Mouse (Mus musculus): ENCODE data around the gene Cdh22. TPM values are rescaled to one million over a fixed set of nuclear protein-coding genes. Genes with fewer than 3 reads are reported as not detected.

Cdh22 gene
- not detected in 2 replicates for polyA plus RNA-seq (2015; fragmentation: Nextera tagmentation; extraction: Ambion mirVana)

DNA sequence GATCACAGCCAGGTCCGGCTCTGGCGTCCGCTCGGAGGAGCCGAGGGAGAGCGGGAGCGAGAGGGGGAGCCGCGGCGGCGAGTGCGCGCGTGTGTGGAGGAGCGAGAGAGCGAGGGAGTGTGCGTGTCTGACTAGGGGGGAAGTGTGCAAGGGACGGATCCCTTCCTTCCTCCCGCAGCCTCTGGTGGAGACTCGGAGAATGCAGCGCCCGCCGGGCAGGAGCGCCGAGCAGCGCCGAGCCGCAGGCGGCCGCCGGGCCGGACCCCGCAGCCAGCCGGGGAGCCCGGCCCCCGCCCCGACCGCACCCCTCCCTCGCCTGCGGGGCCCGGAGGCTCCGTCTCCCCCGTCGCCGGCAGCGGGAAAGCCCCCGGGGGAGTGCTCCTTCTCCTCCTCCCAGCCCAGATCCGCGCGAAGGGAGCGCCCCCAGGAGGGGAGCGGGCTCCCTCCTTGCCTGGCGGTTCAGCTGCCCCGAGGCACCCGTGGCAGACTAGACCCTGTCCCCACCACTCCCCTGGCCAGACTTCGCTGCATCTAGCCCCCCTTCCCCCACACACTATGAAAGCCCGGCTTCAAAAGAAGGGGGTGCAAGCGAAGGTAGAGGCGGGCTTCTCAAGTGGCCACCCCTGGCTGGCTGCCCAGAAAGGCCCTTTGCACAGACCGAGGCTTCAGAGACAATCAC lies at the start of gene Cdh22:
TSS of gene Cdh22 (minus strand) at position 241 of the 679 bp plus-strand sequence.
- peak within 1 kb of the TSS; percentile 43 for H3K4me3 ChIP-seq (ENCODE audit: low read depth, low read length)
- H3K9ac ChIP-seq (replicated peaks) = peak within 1 kb of the TSS; percentile 26; the same call in 1 of the 2 replicates
- TF ChIP-seq CTCF (IDR thresholded peaks at IDR 0.05; ENCODE audit: low read depth) = peak; percentile 19; the same call in 1 of the 2 replicates
- TF ChIP-seq EP300 (IDR thresholded peaks at IDR 0.05; ENCODE audit: low read depth) = no peak
- no peaks in the 10 kb centered on the region for H3K36me3 ChIP-seq (replicated peaks; ENCODE audit: insufficient read depth, low read length)
- DNase-seq = peak; percentile 58
- WGBS (ENCODE audit: insufficient replicate concordance) = 1% methylated on average over 38 of the region's 60 CpGs
- peaks cover 81% of the 10 kb centered on the region for H3K27me3 ChIP-seq (ENCODE audit: insufficient read depth, low read length)
- ATAC-seq = no peak; the same call in 1 of the 2 replicates
- peaks cover 11% of the 10 kb centered on the region for H3K4me1 ChIP-seq (ENCODE audit: insufficient read depth)
- H3K9me3 ChIP-seq (ENCODE audit: low read length) = no peaks in the 10 kb centered on the region
- no peak within 1 kb of the TSS for H3K27ac ChIP-seq (ENCODE audit: low read depth)
- peak within 1 kb of the TSS; percentile 76 for H3K4me2 ChIP-seq (ENCODE audit: low read depth, low read length)

- no peak for TF ChIP-seq CTCF (IDR thresholded peaks at IDR 0.05; ENCODE audit: low read depth)
- H3K4me2 ChIP-seq (ENCODE audit: low read depth, low read length) = no peak overlapping the region
- 62% methylated on average over 7 of the region's 7 CpGs for WGBS (ENCODE audit: insufficient replicate concordance)
Observed at GRCm38 (mm10) chr2:165284377-165284776, 49.7 kb upstream of the Cdh22 start.

GRCm38 (mm10) chr2:165283644-165284043 lies 49.0 kb upstream of the Cdh22 start:
- Histone ChIP-seq H3K27me3 (ENCODE audit: insufficient read depth, low read length) (no peaks in the 10 kb centered on the region), H3K9me3 (ENCODE audit: low read length) (no peaks in the 10 kb centered on the region), H3K4me3 (ENCODE audit: low read depth, low read length) (no peak overlapping the region), H3K4me2 (ENCODE audit: low read depth, low read length) (no peak overlapping the region), H3K27ac (ENCODE audit: low read depth) (no peak overlapping the region), H3K9ac (replicated peaks) (no peak overlapping the region), H3K4me1 (ENCODE audit: insufficient read depth) (peaks cover 30% of the 10 kb centered on the region), H3K36me3 (replicated peaks; ENCODE audit: insufficient read depth, low read length) (peaks cover 17% of the 10 kb centered on the region)
- ATAC-seq (no peak), DNase-seq (no peak)
- TF ChIP-seq CTCF (IDR thresholded peaks at IDR 0.05; ENCODE audit: low read depth) (no peak), EP300 (IDR thresholded peaks at IDR 0.05; ENCODE audit: low read depth) (no peak)
- WGBS (ENCODE audit: insufficient replicate concordance) = 74% methylated on average over 3 of the region's 3 CpGs

More at GRCm38 (mm10) chr2:165284377-165284776, 49.7 kb upstream of the Cdh22 start:
- ATAC-seq (no peak), DNase-seq (no peak)
- no peaks in the 10 kb centered on the region for H3K9me3 ChIP-seq (ENCODE audit: low read length)
- no peak overlapping the region for H3K9ac ChIP-seq (replicated peaks)
- H3K4me3 ChIP-seq (ENCODE audit: low read depth, low read length) = no peak overlapping the region
- no peak overlapping the region for H3K27ac ChIP-seq (ENCODE audit: low read depth)
- H3K27me3 ChIP-seq (ENCODE audit: insufficient read depth, low read length) = no peaks in the 10 kb centered on the region
- peaks cover 17% of the 10 kb centered on the region for H3K36me3 ChIP-seq (replicated peaks; ENCODE audit: insufficient read depth, low read length)
- H3K4me1 ChIP-seq (ENCODE audit: insufficient read depth) = peaks cover 30% of the 10 kb centered on the region

DNA sequence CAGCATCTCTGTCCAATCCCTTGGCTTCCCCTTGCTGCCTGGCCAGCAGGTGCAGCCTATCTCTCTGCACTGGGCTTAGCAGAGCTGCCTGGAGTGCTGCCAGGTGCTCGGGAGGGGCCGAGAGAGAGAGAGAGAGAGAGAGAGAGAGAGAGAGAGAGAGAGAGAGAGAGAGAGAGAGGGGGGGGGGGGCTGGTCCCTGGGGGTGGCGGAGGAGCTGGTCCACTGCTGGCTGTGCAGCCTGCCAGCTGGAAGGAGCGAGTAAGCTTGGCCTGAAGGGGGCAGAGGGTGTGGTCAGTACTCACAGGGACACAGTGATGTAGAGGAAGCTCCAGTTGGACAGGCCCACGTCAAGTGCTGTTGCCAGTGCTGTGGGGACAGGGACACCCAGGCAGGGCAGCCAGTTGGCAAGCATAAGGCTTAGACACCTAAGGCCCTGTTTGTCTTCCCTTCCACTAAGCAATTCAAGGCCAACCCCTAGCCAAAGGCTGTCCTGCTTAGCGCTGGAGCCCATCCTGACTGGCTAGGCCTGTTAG lies 47.2 kb upstream of the Cdh22 start:
- Histone ChIP-seq H3K36me3 (replicated peaks; ENCODE audit: insufficient read depth, low read length) (peaks cover 25% of the 10 kb centered on the region), H3K9me3 (ENCODE audit: low read length) (no peaks in the 10 kb centered on the region), H3K27me3 (ENCODE audit: insufficient read depth, low read length) (no peaks in the 10 kb centered on the region), H3K9ac (replicated peaks) (no peak overlapping the region), H3K27ac (ENCODE audit: low read depth) (no peak overlapping the region), H3K4me3 (ENCODE audit: low read depth, low read length) (no peak overlapping the region), H3K4me1 (ENCODE audit: insufficient read depth) (peaks cover 26% of the 10 kb centered on the region), H3K4me2 (ENCODE audit: low read depth, low read length) (no peak overlapping the region)
- no peak for TF ChIP-seq CTCF (IDR thresholded peaks at IDR 0.05; ENCODE audit: low read depth)
- TF ChIP-seq EP300 (IDR thresholded peaks at IDR 0.05; ENCODE audit: low read depth) = no peak
- DNase-seq (no peak), ATAC-seq (no peak)
- WGBS (ENCODE audit: insufficient replicate concordance) = 87% methylated on average over 4 of the region's 6 CpGs

GRCm38 (mm10) chr2:165279351-165279750 lies 44.7 kb upstream of the Cdh22 start:
- no peak overlapping the region for H3K9ac ChIP-seq (replicated peaks)
- peaks cover 31% of the 10 kb centered on the region for H3K36me3 ChIP-seq (replicated peaks; ENCODE audit: insufficient read depth, low read length)
- H3K27me3 ChIP-seq (ENCODE audit: insufficient read depth, low read length) = no peaks in the 10 kb centered on the region
- H3K4me3 ChIP-seq (ENCODE audit: low read depth, low read length) = no peak overlapping the region
- H3K9me3 ChIP-seq (ENCODE audit: low read length) = no peaks in the 10 kb centered on the region
- peaks cover 7% of the 10 kb centered on the region for H3K4me1 ChIP-seq (ENCODE audit: insufficient read depth)
- 78% methylated on average over 10 of the region's 10 CpGs for WGBS (ENCODE audit: insufficient replicate concordance)
- ATAC-seq = no peak
- no peak for DNase-seq
- TF ChIP-seq CTCF (IDR thresholded peaks at IDR 0.05; ENCODE audit: low read depth) (no peak), EP300 (IDR thresholded peaks at IDR 0.05; ENCODE audit: low read depth) (no peak)
- H3K27ac ChIP-seq (ENCODE audit: low read depth) = no peak overlapping the region
- no peak overlapping the region for H3K4me2 ChIP-seq (ENCODE audit: low read depth, low read length)

DNA sequence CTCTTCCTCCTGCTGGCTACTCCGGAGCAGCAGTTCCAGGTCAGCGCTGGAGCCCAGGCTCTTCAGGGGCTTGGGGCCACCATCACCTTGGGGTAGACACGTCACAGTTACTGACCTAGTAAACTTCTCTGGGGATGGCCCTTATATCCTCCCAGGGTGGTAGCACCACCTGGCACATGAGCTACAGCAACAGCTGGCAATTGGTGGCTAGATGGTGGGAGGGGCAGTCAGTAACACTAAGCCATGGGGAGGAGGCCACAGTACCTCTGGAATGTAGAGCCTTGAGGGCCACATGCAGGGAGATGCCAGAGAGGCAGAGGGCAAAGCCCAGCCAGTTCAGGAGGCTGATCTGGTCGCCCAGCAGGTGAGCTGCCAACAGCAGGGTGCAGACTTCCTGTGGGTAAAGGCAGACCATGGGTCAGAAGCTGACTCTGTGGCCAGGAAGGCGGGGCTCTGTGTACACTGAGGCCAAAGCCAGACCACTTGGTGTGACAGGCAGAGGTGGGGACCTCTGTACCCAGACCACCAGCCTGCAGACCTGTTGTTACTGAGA lies 42.6 kb upstream of the Cdh22 start:
- no peaks in the 10 kb centered on the region for H3K9me3 ChIP-seq (ENCODE audit: low read length)
- WGBS (ENCODE audit: insufficient replicate concordance) = 83% methylated on average over 5 of the region's 5 CpGs
- peaks cover 25% of the 10 kb centered on the region for H3K36me3 ChIP-seq (replicated peaks; ENCODE audit: insufficient read depth, low read length)
- H3K27me3 ChIP-seq (ENCODE audit: insufficient read depth, low read length) = no peaks in the 10 kb centered on the region
- H3K4me1 ChIP-seq (ENCODE audit: insufficient read depth) = no peaks in the 10 kb centered on the region
- H3K27ac ChIP-seq (ENCODE audit: low read depth) = no peak overlapping the region
- no peak for ATAC-seq
- H3K4me3 ChIP-seq (ENCODE audit: low read depth, low read length) = no peak overlapping the region
- no peak overlapping the region for H3K4me2 ChIP-seq (ENCODE audit: low read depth, low read length)
- DNase-seq = no peak
- H3K9ac ChIP-seq (replicated peaks) = no peak overlapping the region
- TF ChIP-seq CTCF (IDR thresholded peaks at IDR 0.05; ENCODE audit: low read depth) = no peak
- no peak for TF ChIP-seq EP300 (IDR thresholded peaks at IDR 0.05; ENCODE audit: low read depth)
